Mouse (Mus musculus) G1E (cell line): ENCODE measurements around the gene Vmn2r34. TPM values are rescaled to one million over a fixed set of nuclear protein-coding genes. Genes with fewer than 3 reads are reported as not detected.
"Not testable (repeated sequence)": the region's sequence is repeated elsewhere in the genome, so short reads cannot be mapped to it uniquely, and the experiment has no call there.

Source experiments
- ATAC-seq: 2 replicates; pipeline ENCODE4 v1.8.0; 2016; ENCODE audit warnings: mild to moderate bottlenecking; ENCODE audit not compliant: insufficient number of reproducible peaks, poor library complexity, low FRiP score, severe bottlenecking; ENCODE audit errors: extremely low read depth
- DNase-seq: peaks from one replicate; pipeline ENCODE4 v3.0.0; 2012; ENCODE audit warnings: low spot score
- H3K27me3 ChIP-seq: 2 replicates; pipeline ENCODE4 v1.6.1; 2012; ENCODE audit warnings: mild to moderate bottlenecking, low read length, inconsistent platforms; ENCODE audit not compliant: insufficient read depth
- H3K36me3 ChIP-seq: replicated peaks from 2 replicates; pipeline ENCODE3; 2012; ENCODE audit warnings: mild to moderate bottlenecking, inconsistent platforms
- H3K4me1 ChIP-seq: 2 replicates; pipeline ENCODE4 v1.6.1; 2012; ENCODE audit warnings: low read depth, low read length, inconsistent platforms, mixed read lengths; ENCODE audit not compliant: insufficient read depth
- H3K4me3 ChIP-seq: 2 replicates; pipeline ENCODE4 v1.5.1; 2012; ENCODE audit warnings: low read depth, mild to moderate bottlenecking, inconsistent platforms, low read length, moderate library complexity, mixed read lengths
- H3K9me3 ChIP-seq: replicated peaks from 2 replicates; pipeline ENCODE4 v1.6.1; 2012; ENCODE audit warnings: inconsistent platforms
- polyA plus RNA-seq: library from polyadenylated mRNA; stranded (reverse); fragments of >175 nt; gene quantifications from 2 replicates; pipeline ENCODE4 v1.2.3, GENCODE M21; 2012
- total RNA-seq, 2 experiments: library from RNA; stranded (forward) in 1 of 2; stranded (reverse) in 1 of 2; fragments of 200-1000 nt in 1 of 2; fragments of >200 nt in 1 of 2; fragmentation: Nextera tagmentation in 1 of 2; gene quantifications; 2 replicates each; pipeline ENCODE4 v1.2.3; 2014 to 2017

Gene Vmn2r34
- total RNA-seq (2014; fragmentation: Nextera tagmentation), result not detected in 2 replicates
- total RNA-seq (2017), result not detected in 2 replicates
- not detected in 2 replicates for polyA plus RNA-seq

DNA sequence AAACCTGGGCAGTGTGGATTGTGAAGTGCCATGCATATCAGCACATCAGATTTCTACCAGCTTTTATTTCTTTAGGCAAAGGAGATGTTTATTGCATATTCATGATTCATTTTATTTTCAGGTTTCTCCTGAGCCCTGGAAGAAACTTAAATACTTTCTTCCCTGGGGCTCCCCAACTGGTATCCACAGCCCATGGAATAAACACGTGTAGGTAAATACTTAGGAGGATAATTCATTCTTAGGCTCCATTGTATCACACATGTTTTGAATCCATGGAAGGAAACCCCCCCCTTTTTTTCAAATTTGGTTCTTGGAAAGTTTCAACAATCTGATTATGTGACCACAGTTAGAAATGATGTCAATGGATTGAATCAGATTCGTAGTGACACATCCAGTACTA, at the start of gene Vmn2r34:
TSS of gene Vmn2r34 (minus strand) at position 101 of the 400 bp plus-strand sequence.
- not testable (repeated sequence) for H3K9me3 ChIP-seq, ATAC-seq, DNase-seq, H3K4me1 ChIP-seq, H3K36me3 ChIP-seq, H3K27me3 ChIP-seq, H3K4me3 ChIP-seq

DNA sequence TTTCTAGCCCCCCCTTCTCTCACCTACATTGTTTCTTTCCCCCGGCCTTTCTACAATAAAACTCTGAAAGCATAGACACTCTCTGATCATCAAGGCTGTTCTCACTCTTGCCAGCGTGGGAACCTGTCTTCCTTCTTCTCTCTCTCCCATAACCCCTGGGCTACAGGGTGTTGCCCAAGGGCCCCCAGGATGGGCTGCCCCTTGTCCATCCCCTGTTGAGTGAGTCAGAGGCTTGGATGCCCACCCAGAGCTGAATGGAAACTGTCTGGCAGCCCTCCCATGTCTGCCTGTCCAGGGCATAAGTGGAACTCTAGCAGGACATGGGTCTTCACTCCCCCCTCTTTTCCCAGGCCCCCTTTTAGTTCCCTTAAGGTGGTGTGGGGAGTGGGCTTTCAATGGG, 15.3 kb downstream of the Vmn2r34 start:
- not testable (repeated sequence) for H3K9me3 ChIP-seq, H3K27me3 ChIP-seq, H3K4me1 ChIP-seq, H3K4me3 ChIP-seq, H3K36me3 ChIP-seq, DNase-seq, ATAC-seq

Other genes starting within 250 kb of the Vmn2r34 start
- not detected in 2 replicates for gene Vmn2r32, start 209.5 kb downstream of the Vmn2r34 start, total RNA-seq (2014; fragmentation: Nextera tagmentation)
- 0.05 and 0.12 TPM in 2 replicates for gene Vmn2r32, start 209.5 kb downstream of the Vmn2r34 start, total RNA-seq (2017)
- not detected in 2 replicates for gene Vmn2r32, start 209.5 kb downstream of the Vmn2r34 start, polyA plus RNA-seq
- gene Vmn2r33, start 122.7 kb downstream of the Vmn2r34 start, total RNA-seq (2014; fragmentation: Nextera tagmentation), result not detected in 2 replicates
- 0.11 TPM in 1 of 2 replicates, not detected in the other for gene Vmn2r33, start 122.7 kb downstream of the Vmn2r34 start, total RNA-seq (2017)
- not detected in 2 replicates for gene Vmn2r33, start 122.7 kb downstream of the Vmn2r34 start, polyA plus RNA-seq
- gene Vmn2r35, start 130.4 kb upstream of the Vmn2r34 start, total RNA-seq (2014; fragmentation: Nextera tagmentation), result not detected in 2 replicates
- gene Vmn2r35, start 130.4 kb upstream of the Vmn2r34 start, total RNA-seq (2017), result not detected in 2 replicates
- gene Vmn2r35, start 130.4 kb upstream of the Vmn2r34 start, polyA plus RNA-seq, result not detected in 2 replicates
- not detected in 2 replicates for gene Vmn2r36, start 213.0 kb upstream of the Vmn2r34 start, total RNA-seq (2014; fragmentation: Nextera tagmentation)
- gene Vmn2r36, start 213.0 kb upstream of the Vmn2r34 start, total RNA-seq (2017), result 0.11 and 0.12 TPM in 2 replicates
- not detected in 2 replicates for gene Vmn2r36, start 213.0 kb upstream of the Vmn2r34 start, polyA plus RNA-seq